Mouse (Mus musculus) neural tube, embryonic 15.5 days (tissue): ENCODE measurements around the gene Slfnl1. TPM values are rescaled to one million over a fixed set of nuclear protein-coding genes. Genes with fewer than 3 reads are reported as not detected.

Experiments used
- ATAC-seq: fragments of 200-750 bp; cut with Nextera tagmentation; 2 replicates; pipeline ENCODE4 v1.8.0; 2017; ENCODE audit warnings: mild to moderate bottlenecking, moderate TSS enrichment, moderate library complexity; ENCODE audit not compliant: low FRiP score
- H3K27ac ChIP-seq: fragments of 300-500 bp; sonication (generic); replicated peaks from 2 replicates; pipeline ENCODE4 v1.5.1; 2015; ENCODE audit warnings: mild to moderate bottlenecking, inconsistent platforms
- H3K27me3 ChIP-seq: fragments of 300-500 bp; sonication (generic); replicated peaks from 2 replicates; pipeline ENCODE4 v1.6.1; 2015; ENCODE audit warnings: inconsistent platforms
- H3K36me3 ChIP-seq: fragments of 300-500 bp; sonication (generic); 2 replicates; pipeline ENCODE4 v1.6.1; 2015; ENCODE audit warnings: inconsistent platforms
- H3K4me1 ChIP-seq: fragments of 300-500 bp; sonication (generic); 2 replicates; pipeline ENCODE4 v1.6.1; 2015; ENCODE audit warnings: inconsistent platforms
- H3K4me2 ChIP-seq: fragments of 300-500 bp; sonication (generic); 2 replicates; pipeline ENCODE4 v1.6.1; 2015; ENCODE audit warnings: inconsistent platforms, mild to moderate bottlenecking, moderate library complexity
- H3K4me3 ChIP-seq: fragments of 300-500 bp; sonication (generic); replicated peaks from 2 replicates; pipeline ENCODE4 v1.5.1; 2015; ENCODE audit warnings: mild to moderate bottlenecking, inconsistent platforms
- H3K9ac ChIP-seq: fragments of 300-500 bp; sonication (generic); replicated peaks from 2 replicates; pipeline ENCODE4 v1.6.1; 2015; ENCODE audit warnings: mild to moderate bottlenecking, inconsistent platforms
- H3K9me3 ChIP-seq: fragments of 300-500 bp; sonication (generic); replicated peaks from 2 replicates; pipeline ENCODE4 v1.6.1; 2016; ENCODE audit warnings: inconsistent platforms
- WGBS: fragments of 180-500 bp; shearing (Covaris S2); methylation state at CpG from one replicate; pipeline ENCODE4 v1.1.7; 2015; ENCODE audit warnings: mixed read lengths; 5-methylcytosine and 5-hydroxymethylcytosine counted together
- polyA plus RNA-seq: library from polyadenylated mRNA; unstranded; fragments of >200 nt; fragmentation: Nextera tagmentation; extraction: Ambion mirVana; gene quantifications from 2 replicates; pipeline ENCODE4 v1.2.1, GENCODE M21; 2015

The Slfnl1 gene
- not detected in 2 replicates for polyA plus RNA-seq

GRCm38 (mm10) chr4:120531986-120532385 is at the start of gene Slfnl1:
Gene Slfnl1, plus strand, starts transcription at chr4:120532231.
- no peaks in the 10 kb centered on the region for H3K4me1 ChIP-seq
- H3K9me3 ChIP-seq, result no peaks in the 10 kb centered on the region
- no peak within 1 kb of the TSS for H3K4me2 ChIP-seq
- H3K27me3 ChIP-seq, result no peaks in the 10 kb centered on the region
- 91% methylated on average over 6 of the region's 6 CpGs for whole genome bisulfite sequencing
- H3K9ac ChIP-seq, result no peak within 1 kb of the TSS
- ATAC-seq, result no peak
- no peak within 1 kb of the TSS for H3K4me3 ChIP-seq
- H3K36me3 ChIP-seq, result peaks cover 51% of the 10 kb centered on the region
- H3K27ac ChIP-seq, result no peak within 1 kb of the TSS

DNA sequence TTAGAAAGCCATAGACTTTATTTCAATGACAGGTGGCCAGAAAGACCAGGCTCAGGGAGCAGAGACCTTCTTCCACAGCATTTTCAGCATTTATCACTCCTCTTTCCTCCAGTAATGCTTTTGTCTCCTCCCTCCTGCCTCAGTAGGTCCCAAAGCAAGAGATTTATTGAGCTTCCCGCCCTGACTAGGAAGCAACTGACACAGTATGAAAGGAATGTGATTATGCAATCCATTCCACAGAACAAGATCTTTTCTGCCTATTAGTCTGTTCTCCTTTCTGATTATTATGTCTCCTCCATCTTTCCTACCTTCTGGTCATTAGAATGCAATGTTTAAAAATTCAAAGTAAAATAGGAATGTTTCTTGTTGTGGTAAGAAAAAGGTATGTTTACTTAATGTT is 44.3 kb upstream of the Slfnl1 start:
- Histone ChIP-seq H3K4me1 (no peaks in the 10 kb centered on the region), H3K9ac (no peak overlapping the region), H3K4me2 (no peak overlapping the region), H3K4me3 (no peak overlapping the region), H3K27ac (no peak overlapping the region), H3K27me3 (no peaks in the 10 kb centered on the region), H3K9me3 (no peaks in the 10 kb centered on the region), H3K36me3 (peaks cover 34% of the 10 kb centered on the region)
- WGBS, result 15% methylated on average over 1 of the region's 1 CpGs
- ATAC-seq, result no peak

- H3K4me2 ChIP-seq, result no peak overlapping the region
- H3K4me1 ChIP-seq, result no peaks in the 10 kb centered on the region
- 81% methylated on average over 1 of the region's 1 CpGs for WGBS
- no peaks in the 10 kb centered on the region for H3K27me3 ChIP-seq
- H3K9ac ChIP-seq, result no peak overlapping the region
- no peak overlapping the region for H3K27ac ChIP-seq
- H3K9me3 ChIP-seq, result no peaks in the 10 kb centered on the region
- H3K36me3 ChIP-seq, result peaks cover 47% of the 10 kb centered on the region
- no peak for ATAC-seq
- no peak overlapping the region for H3K4me3 ChIP-seq
Observed at GRCm38 (mm10) chr4:120506955-120507354, 25.1 kb upstream of the Slfnl1 start.

DNA sequence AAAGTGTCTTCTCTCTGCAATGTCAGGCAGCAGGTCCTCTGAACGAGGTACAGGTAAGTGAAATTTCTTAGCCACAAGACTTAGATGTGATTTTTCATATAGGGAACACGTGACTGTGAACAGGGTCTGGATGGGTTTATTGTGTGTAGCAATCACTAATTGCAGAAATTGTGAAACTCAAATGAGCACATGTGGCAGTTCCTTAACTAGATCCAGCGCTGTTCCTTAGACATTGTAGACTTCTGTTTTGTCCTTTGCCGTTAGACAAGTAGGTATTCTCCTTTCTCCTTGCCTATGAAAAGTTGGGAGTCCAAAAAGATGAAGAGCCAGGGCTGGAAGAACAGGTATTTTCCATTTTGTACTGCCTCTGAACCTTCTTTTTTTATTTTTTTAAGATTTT is 20.8 kb upstream of the Slfnl1 start:
- H3K9me3 ChIP-seq, result no peaks in the 10 kb centered on the region
- no peak overlapping the region for H3K4me2 ChIP-seq
- WGBS, result 96% methylated on average over 4 of the region's 4 CpGs
- no peak overlapping the region for H3K4me3 ChIP-seq
- H3K36me3 ChIP-seq, result peaks cover 58% of the 10 kb centered on the region
- H3K27ac ChIP-seq, result no peak overlapping the region
- no peaks in the 10 kb centered on the region for H3K4me1 ChIP-seq
- no peak overlapping the region for H3K9ac ChIP-seq
- ATAC-seq, result no peak
- no peaks in the 10 kb centered on the region for H3K27me3 ChIP-seq

GRCm38 (mm10) chr4:120514366-120514765 is 17.7 kb upstream of the Slfnl1 start:
- no peak overlapping the region for H3K27ac ChIP-seq
- H3K9me3 ChIP-seq, result no peaks in the 10 kb centered on the region
- no peak overlapping the region for H3K4me2 ChIP-seq
- no peak for ATAC-seq
- H3K4me3 ChIP-seq, result no peak overlapping the region
- 97% methylated on average over 2 of the region's 2 CpGs for WGBS
- no peaks in the 10 kb centered on the region for H3K4me1 ChIP-seq
- H3K27me3 ChIP-seq, result no peaks in the 10 kb centered on the region
- H3K9ac ChIP-seq, result no peak overlapping the region
- H3K36me3 ChIP-seq, result peaks cover 57% of the 10 kb centered on the region

GRCm38 (mm10) chr4:120516491-120516890 is 15.5 kb upstream of the Slfnl1 start:
- no peak overlapping the region for H3K9ac ChIP-seq
- H3K27me3 ChIP-seq, result no peaks in the 10 kb centered on the region
- 94% methylated on average over 7 of the region's 7 CpGs for WGBS
- ATAC-seq, result no peak
- H3K9me3 ChIP-seq, result no peaks in the 10 kb centered on the region
- H3K4me1 ChIP-seq, result no peaks in the 10 kb centered on the region
- H3K36me3 ChIP-seq, result peaks cover 54% of the 10 kb centered on the region
- no peak overlapping the region for H3K4me3 ChIP-seq
- no peak overlapping the region for H3K27ac ChIP-seq
- H3K4me2 ChIP-seq, result no peak overlapping the region

DNA sequence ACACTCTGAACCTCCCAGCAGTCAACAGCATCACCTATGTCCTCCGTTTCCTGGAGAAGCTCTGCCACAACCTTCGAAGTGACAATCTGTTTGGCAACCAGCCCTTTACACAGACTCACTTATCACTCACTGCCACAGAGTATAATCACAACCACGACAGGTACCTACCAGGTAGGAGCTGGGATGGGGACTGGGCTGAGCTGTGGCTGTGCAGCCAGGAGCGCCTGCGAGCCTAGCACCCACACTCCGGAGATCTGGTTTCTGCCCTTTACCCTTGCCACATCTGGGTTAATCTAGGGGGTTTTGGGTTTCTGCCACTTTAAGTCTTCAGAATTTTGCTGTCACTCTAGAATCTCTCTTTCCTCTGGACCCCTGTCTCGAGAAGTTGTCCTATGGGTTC is 15.1 kb upstream of the Slfnl1 start:
- no peak overlapping the region for H3K9ac ChIP-seq
- H3K4me2 ChIP-seq, result no peak overlapping the region
- no peaks in the 10 kb centered on the region for H3K27me3 ChIP-seq
- WGBS, result 92% methylated on average over 7 of the region's 7 CpGs
- H3K9me3 ChIP-seq, result no peaks in the 10 kb centered on the region
- no peak for ATAC-seq
- H3K4me1 ChIP-seq, result no peaks in the 10 kb centered on the region
- peaks cover 59% of the 10 kb centered on the region for H3K36me3 ChIP-seq
- no peak overlapping the region for H3K4me3 ChIP-seq
- no peak overlapping the region for H3K27ac ChIP-seq

DNA sequence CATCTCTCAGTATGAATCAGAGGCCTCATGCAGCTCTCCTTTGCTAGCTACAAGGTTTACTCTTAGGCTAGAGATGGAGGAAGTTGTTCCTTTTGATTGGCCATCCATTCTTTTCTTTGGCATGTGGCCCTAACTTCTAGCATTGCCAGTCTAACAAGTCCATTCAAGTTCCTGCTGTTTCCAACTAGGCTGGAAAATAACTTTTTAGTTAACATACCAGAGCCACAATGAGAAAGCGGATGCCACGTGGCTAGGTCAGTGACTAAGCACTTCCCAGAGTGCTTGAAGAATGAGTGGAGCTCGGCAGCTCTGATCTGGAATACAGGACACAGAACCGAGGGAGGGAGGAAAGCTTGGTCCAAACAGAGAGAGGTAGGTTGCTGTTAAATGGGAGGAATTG is 14.7 kb upstream of the Slfnl1 start:
- peaks cover 63% of the 10 kb centered on the region for H3K36me3 ChIP-seq
- no peaks in the 10 kb centered on the region for H3K27me3 ChIP-seq
- ATAC-seq, result no peak
- no peak overlapping the region for H3K4me3 ChIP-seq
- 88% methylated on average over 4 of the region's 4 CpGs for WGBS
- no peak overlapping the region for H3K9ac ChIP-seq
- no peaks in the 10 kb centered on the region for H3K4me1 ChIP-seq
- H3K9me3 ChIP-seq, result no peaks in the 10 kb centered on the region
- H3K4me2 ChIP-seq, result no peak overlapping the region
- H3K27ac ChIP-seq, result no peak overlapping the region

DNA sequence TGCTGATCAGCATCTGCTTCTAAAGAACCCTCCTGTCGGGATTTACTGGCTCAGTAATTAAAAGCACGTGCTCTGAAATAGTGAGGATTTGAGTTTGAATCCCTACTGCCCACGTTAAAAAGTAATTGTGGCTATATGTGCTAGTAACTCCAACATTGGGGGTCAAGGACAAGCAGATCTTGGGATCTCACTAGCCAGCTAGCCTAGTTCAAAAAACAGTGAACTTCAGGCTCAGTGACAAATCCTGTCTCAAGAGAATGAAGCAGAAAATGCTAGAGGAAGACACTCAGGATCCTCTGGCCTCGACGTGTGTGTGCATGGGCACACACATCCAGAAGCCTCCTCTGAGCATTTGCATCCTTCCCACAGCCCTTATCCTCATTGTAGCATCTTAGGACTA is 10.3 kb upstream of the Slfnl1 start:
- ATAC-seq, result no peak

DNA sequence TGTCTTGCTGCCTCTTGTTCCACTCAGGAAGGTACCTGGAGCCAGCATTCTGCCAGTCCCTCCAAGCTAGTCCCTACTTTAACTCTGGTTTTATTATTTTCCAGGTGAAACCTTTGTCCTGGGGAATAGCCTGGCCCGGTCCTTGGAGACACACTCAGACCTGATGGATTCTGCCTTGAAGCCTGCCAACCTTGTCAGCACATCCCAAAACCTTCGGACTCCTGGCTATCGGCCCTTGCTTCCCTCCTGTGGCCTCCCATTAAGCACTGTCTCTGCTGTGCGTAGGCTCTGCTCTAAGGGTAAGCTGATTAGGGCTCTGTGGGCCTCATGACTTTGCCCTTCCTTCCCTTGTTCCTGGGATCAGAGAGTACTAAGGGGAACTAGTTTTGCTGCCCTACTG is 9.7 kb upstream of the Slfnl1 start:
- no peak overlapping the region for H3K4me3 ChIP-seq
- no peak overlapping the region for H3K27ac ChIP-seq
- WGBS, result 91% methylated on average over 4 of the region's 4 CpGs
- peaks cover 77% of the 10 kb centered on the region for H3K36me3 ChIP-seq
- H3K27me3 ChIP-seq, result no peaks in the 10 kb centered on the region
- H3K9me3 ChIP-seq, result no peaks in the 10 kb centered on the region
- ATAC-seq, result no peak
- H3K4me1 ChIP-seq, result no peaks in the 10 kb centered on the region
- H3K4me2 ChIP-seq, result no peak overlapping the region
- H3K9ac ChIP-seq, result no peak overlapping the region

More for the DNA sequence above, 10.3 kb upstream of the Slfnl1 start:
- H3K27me3 ChIP-seq, result no peaks in the 10 kb centered on the region
- H3K36me3 ChIP-seq, result peaks cover 81% of the 10 kb centered on the region
- no peaks in the 10 kb centered on the region for H3K9me3 ChIP-seq
- H3K4me3 ChIP-seq, result no peak overlapping the region
- H3K27ac ChIP-seq, result no peak overlapping the region
- H3K4me1 ChIP-seq, result no peaks in the 10 kb centered on the region
- 80% methylated on average over 5 of the region's 5 CpGs for WGBS
- no peak overlapping the region for H3K4me2 ChIP-seq
- no peak overlapping the region for H3K9ac ChIP-seq

DNA sequence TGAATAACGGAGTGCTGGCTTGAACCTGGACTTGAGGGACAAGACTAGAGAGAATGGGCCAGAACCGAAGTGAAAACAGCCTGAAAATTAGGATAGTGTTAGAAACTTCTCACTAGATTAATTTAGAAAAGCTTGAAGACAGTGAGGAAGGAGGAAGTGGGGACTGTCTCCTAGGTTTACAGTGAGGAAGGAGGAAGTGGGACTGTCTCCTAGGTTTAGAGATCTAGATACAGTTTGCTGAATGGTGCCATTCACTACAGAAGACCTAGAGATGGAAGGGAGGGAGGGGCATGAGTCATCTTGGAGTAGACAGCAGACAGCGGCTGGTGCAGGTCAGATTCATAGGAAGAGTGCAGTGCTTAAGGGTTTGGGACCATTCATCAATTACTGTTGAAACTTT is 8.9 kb upstream of the Slfnl1 start:
- no peaks in the 10 kb centered on the region for H3K27me3 ChIP-seq
- no peak overlapping the region for H3K4me2 ChIP-seq
- no peak overlapping the region for H3K4me3 ChIP-seq
- H3K4me1 ChIP-seq, result no peaks in the 10 kb centered on the region
- H3K9ac ChIP-seq, result no peak overlapping the region
- no peaks in the 10 kb centered on the region for H3K9me3 ChIP-seq
- ATAC-seq, result no peak
- no peak overlapping the region for H3K27ac ChIP-seq
- peaks cover 76% of the 10 kb centered on the region for H3K36me3 ChIP-seq
- WGBS, result 94% methylated on average over 3 of the region's 3 CpGs

- no peak overlapping the region for H3K4me2 ChIP-seq
- H3K36me3 ChIP-seq, result peaks cover 83% of the 10 kb centered on the region
- no peaks in the 10 kb centered on the region for H3K27me3 ChIP-seq
- no peak for ATAC-seq
- 92% methylated on average over 9 of the region's 9 CpGs for WGBS
- no peak overlapping the region for H3K27ac ChIP-seq
- no peaks in the 10 kb centered on the region for H3K4me1 ChIP-seq
- no peak overlapping the region for H3K4me3 ChIP-seq
- H3K9me3 ChIP-seq, result no peaks in the 10 kb centered on the region
- H3K9ac ChIP-seq, result no peak overlapping the region
Observed at GRCm38 (mm10) chr4:120528171-120528570, 3.9 kb upstream of the Slfnl1 start.

DNA sequence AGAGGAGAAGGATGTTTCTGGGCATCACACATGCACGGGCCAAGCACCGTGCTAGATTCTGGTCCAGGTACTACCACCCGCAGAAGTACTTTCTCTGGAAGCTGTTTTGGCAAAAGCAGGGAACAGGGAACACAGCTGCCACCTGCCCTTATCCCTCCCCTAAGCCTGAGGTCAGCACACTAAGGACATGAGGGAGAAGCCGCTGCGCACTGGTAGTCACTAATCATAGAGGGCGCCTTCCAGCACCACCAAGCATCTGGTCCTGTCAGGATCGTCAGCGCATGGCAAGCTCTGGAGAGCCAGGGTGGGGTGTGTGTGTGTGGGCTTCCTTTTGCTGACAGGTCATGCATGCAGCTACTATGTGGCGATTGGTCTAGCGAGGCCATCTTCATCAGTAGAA is 6.6 kb downstream of the Slfnl1 start:
- Histone ChIP-seq H3K4me1 (no peaks in the 10 kb centered on the region), H3K27me3 (no peaks in the 10 kb centered on the region), H3K4me2 (no peak overlapping the region), H3K36me3 (peaks cover 59% of the 10 kb centered on the region), H3K27ac (no peak overlapping the region), H3K9me3 (no peaks in the 10 kb centered on the region), H3K9ac (no peak overlapping the region), H3K4me3 (no peak overlapping the region)
- no peak for ATAC-seq
- 92% methylated on average over 10 of the region's 10 CpGs for WGBS
